Mouse (Mus musculus): Measurements from ENCODE around the gene Ubr7.

Ubr7 gene

GRCm38 (mm10) chr12:102799528-102799927, 41.8 kb downstream of the Ubr7 start:
- TF ChIP-seq CTCF (conservative IDR thresholded peaks at IDR 0.05; ENCODE audit: low read length) = no peak
- Histone ChIP-seq H3K27me3 (ENCODE audit: insufficient read depth, low read length) (no peaks in the 10 kb centered on the region), H3K9me3 (ENCODE audit: low read length) (no peaks in the 10 kb centered on the region)

GRCm38 (mm10) chr12:102814858-102815257, 57.1 kb downstream of the Ubr7 start:
- no peak overlapping the region for H3K4me3 ChIP-seq (replicated peaks; ENCODE audit: low read length)
- no peaks in the 10 kb centered on the region for H3K27me3 ChIP-seq (ENCODE audit: insufficient read depth, low read length)
- TF ChIP-seq POU5F1 (IDR thresholded peaks at IDR 0.05; ENCODE audit: borderline replicate concordance, low read length) = no peak
- TF ChIP-seq CTCF (conservative IDR thresholded peaks at IDR 0.05; ENCODE audit: low read length) = no peak
- H3K36me3 ChIP-seq (ENCODE audit: insufficient read depth, low read length) = peaks cover 15% of the 10 kb centered on the region
- no peaks in the 10 kb centered on the region for H3K4me1 ChIP-seq (replicated peaks; ENCODE audit: low read depth, low read length)
- H3K9me3 ChIP-seq (ENCODE audit: low read length) = no peaks in the 10 kb centered on the region

More at GRCm38 (mm10) chr12:102799528-102799927, 41.8 kb downstream of the Ubr7 start:
- H3K36me3 ChIP-seq (ENCODE audit: insufficient read depth, low read length) = peaks cover 16% of the 10 kb centered on the region
- H3K4me3 ChIP-seq (replicated peaks; ENCODE audit: low read length) = no peak overlapping the region
- H3K4me1 ChIP-seq (replicated peaks; ENCODE audit: low read depth, low read length) = no peaks in the 10 kb centered on the region

GRCm38 (mm10) chr12:102826399-102826798, 68.6 kb downstream of the Ubr7 start:
- Histone ChIP-seq H3K36me3 (ENCODE audit: insufficient read depth, low read length) (no peaks in the 10 kb centered on the region), H3K9me3 (ENCODE audit: low read length) (no peaks in the 10 kb centered on the region), H3K4me3 (replicated peaks; ENCODE audit: low read length) (no peak overlapping the region), H3K4me1 (replicated peaks; ENCODE audit: low read depth, low read length) (no peaks in the 10 kb centered on the region), H3K27me3 (ENCODE audit: insufficient read depth, low read length) (no peaks in the 10 kb centered on the region)
- TF ChIP-seq NANOG (IDR thresholded peaks at IDR 0.05; ENCODE audit: borderline replicate concordance, low read length) (no peak), POU5F1 (IDR thresholded peaks at IDR 0.05; ENCODE audit: borderline replicate concordance, low read length) (no peak), CTCF (conservative IDR thresholded peaks at IDR 0.05; ENCODE audit: low read length) (no peak)

GRCm38 (mm10) chr12:102827119-102827518, 69.4 kb downstream of the Ubr7 start:
- no peaks in the 10 kb centered on the region for H3K4me1 ChIP-seq (replicated peaks; ENCODE audit: low read depth, low read length)
- no peaks in the 10 kb centered on the region for H3K36me3 ChIP-seq (ENCODE audit: insufficient read depth, low read length)
- no peak overlapping the region for H3K4me3 ChIP-seq (replicated peaks; ENCODE audit: low read length)
- TF ChIP-seq CTCF (conservative IDR thresholded peaks at IDR 0.05; ENCODE audit: low read length) (no peak), NANOG (IDR thresholded peaks at IDR 0.05; ENCODE audit: borderline replicate concordance, low read length) (no peak)
- no peaks in the 10 kb centered on the region for H3K9me3 ChIP-seq (ENCODE audit: low read length)
- H3K27me3 ChIP-seq (ENCODE audit: insufficient read depth, low read length) = no peaks in the 10 kb centered on the region
